Mouse (Mus musculus): ENCODE data around the gene Tsc22d3. TPM values are rescaled to one million over a fixed set of nuclear protein-coding genes. Genes with fewer than 3 reads are reported as not detected.

The Tsc22d3 gene
- 100 to 1,000 TPM; 154 to 316 (median 209) TPM for polyA plus RNA-seq (2017; shearing (Covaris generic))

DNA sequence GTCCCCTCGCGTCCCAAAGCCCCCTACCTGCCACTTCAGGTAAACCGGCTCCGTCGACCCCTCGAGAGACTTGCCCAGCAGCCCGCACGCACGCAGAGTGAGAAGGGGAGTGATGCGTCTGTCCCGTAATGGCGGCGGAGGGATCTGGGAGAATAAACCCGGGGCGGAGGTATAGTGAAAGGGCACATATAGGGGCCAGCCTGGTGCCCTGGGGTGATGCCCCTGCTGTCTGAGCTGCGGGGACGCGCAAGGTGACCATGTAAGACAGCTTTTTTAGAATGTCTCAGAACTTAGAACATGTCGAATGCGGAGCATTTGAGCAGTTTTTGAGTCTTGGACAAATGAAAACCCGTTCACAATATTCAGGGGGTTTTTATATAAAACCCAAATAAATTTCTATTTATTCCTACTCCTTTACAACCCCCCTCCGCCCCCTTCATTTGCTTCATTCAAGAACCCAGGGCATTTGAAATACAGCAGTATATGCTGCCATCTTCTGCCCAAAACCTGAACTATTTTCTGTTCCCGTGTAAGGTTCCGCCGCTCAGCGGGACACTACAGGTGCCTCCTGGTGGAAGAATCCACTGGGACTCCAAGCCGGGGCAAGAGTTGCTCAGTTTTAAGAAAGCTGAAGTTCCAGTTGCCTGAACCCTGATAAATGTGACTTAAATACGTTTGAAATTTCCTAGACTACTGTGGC lies at the start of gene Tsc22d3:
TSS of gene Tsc22d3 (minus strand) at position 250 of the 700 bp plus-strand sequence.
- ATAC-seq = peak; percentile 86

DNA sequence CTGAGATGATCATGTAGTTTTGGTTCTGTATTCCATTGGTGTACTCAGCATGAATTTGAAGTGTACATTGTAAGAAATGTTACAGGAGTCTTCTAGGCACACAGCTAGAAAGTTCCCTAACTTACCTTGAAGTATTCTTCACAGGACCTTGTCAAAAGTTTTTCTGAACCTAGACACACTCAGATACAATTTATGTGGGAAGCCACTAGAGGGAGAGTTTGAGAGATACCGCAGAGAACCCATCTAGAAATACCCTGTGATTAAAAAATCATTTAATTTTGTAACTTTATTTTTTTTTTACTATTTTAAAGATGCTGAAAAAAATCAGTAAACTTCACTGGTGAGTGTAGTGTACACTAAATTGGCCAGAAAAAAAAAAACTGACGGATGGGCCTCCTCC lies 39.1 kb upstream of the Tsc22d3 start:
- ATAC-seq = no peak

DNA sequence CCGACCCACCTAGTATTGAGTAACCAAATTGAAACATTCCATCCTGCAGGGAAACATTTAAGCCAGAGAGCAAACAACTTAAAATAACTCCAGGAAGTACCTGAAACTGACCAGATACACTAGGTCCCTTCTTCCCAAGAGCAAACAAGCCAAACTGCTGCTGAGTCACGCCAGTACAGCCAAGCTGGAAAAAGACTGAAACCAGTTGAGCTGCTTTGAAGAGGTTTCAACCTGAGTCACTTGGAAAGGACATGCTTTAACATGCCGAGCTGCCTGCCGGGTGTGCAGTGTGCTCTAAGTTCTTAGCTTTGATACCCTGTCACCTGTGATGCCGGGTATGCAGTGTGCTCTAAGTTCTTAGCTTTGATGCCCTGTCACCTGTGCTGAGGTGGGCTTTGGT lies 37.6 kb upstream of the Tsc22d3 start:
- no peak for ATAC-seq

DNA sequence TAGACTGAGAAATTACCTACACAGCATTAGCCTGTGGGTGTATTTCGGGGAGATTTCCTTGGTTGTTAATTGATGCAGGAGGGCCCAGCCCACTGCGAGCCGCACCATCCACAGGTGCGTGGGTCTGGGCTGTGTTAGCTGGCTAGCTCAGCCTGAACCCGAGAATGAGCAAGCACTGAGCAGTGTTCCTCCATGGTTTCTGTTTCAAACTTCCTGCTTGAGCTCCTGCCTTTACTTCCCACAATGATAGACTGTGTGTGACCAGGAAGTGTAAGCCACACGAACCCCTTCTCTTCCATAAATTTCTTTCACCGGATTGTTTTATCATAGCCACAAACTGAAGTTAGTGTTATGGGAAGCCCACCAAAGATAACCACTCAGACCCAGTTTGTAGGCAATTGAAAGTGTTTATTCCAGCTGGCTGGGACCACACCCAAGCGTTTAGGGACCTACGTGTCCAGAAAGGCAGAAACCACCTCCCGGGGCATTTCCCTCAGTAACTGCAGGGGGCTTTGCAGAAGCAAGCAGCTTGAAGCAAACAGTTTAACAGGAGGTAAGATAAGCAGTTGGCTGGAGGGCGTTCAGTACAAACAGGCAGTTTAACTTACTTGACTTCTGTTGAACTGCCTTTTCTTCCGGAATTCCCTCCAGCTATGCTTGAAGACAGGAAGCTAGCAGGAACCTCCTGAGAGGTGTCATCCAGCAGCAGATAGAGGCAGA lies 24.6 kb upstream of the Tsc22d3 start:
- ATAC-seq = no peak

DNA sequence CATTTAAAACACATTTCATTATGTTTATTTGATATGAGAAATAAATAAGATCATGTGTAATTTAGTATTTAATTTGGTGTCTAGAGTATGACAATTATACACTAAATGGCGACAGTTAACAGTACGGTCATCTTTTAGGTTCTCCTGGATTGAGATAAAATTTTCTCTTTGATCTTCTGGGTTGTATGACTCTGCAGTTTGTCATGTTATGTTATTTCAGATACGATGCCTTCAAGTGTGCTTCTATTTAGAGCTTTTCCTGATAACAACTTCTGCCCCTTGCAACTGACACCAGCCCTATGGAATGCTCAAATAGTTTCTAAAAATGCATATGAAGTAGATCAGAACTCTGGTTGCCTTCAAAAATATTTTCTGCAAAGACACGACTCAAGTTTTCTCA lies 9.5 kb upstream of the Tsc22d3 start:
- ATAC-seq = no peak

DNA sequence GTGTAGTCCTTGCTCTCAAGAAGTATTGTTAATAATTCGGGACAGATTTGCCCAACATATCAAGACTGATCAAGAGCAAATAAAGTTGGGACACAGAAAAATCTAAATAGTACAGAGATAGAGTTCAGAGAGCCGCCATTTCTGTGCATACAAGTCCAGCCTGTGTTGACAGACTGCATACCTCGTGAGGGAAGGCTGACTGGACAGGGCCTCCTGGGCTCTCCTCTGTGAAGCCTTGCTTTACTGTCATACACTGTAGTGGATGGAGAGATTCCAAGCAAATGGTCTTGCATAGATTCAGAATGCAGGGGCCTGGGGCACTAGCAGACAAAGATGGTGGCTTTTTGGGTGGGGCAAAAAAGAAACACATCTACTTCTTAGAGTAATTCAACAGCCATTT lies 1.4 kb upstream of the Tsc22d3 start:
- no peak for ATAC-seq

DNA sequence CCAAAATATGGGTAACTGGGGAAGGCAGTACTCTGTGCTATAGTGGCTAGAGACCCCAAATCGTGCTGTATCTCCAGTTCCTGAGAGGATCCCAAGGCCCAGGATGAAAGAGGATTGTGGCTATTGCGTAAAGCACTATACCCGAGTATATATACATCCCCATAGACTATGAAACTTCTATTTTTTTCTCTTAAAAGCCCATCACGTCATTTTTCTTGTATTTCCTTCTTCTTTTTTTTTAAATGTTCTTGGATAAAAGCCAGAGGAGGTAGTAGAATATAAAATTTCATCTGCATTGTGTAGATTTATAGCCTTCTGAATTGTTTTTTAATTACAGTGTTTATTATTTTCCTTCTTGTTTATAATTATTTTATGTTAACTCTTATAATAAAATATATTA lies 852 bp upstream of the Tsc22d3 start:
- ATAC-seq = no peak

DNA sequence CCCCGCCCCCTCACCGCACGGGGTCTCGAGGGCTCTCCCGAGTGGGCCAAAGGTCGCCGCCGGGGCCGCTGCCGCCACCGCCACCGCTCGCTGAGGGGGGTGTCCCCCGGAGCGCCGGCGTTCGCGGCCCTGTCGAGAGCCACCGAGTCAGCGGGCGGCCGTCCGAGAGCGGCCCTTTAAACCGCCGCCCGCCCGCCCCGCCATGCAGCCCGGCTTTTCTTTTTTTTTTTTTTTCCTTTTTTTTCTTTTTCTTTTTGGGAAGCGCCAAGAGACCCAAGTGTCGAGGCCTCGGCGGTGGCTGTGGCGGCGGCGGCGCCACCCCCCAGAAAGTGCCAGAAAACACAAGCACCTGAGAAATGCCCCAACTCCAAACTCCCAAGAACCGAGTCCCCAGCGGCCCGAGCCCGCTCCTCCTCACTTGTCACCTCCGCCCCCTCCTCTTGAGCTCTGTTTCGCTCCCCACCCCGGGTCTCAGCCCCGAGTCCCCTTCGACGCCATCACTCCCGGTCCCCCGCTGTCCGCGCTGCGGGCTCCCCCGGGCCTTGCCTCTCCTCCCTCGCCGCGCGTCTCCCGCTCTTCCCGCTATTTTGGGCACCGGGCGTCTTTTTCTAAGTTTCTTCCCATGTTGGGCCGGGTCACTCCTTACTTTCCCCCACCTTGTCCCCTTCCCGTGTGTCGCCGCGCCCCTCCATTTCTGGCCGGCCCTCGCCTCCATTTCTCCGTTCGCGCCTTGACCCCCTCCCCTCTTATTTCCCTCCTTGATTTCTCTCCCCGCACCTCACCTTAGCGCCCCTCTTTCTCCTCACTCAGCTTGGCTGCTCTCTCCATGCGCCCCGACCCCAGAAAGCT lies 674 bp downstream of the Tsc22d3 start:
- ATAC-seq = no peak

DNA sequence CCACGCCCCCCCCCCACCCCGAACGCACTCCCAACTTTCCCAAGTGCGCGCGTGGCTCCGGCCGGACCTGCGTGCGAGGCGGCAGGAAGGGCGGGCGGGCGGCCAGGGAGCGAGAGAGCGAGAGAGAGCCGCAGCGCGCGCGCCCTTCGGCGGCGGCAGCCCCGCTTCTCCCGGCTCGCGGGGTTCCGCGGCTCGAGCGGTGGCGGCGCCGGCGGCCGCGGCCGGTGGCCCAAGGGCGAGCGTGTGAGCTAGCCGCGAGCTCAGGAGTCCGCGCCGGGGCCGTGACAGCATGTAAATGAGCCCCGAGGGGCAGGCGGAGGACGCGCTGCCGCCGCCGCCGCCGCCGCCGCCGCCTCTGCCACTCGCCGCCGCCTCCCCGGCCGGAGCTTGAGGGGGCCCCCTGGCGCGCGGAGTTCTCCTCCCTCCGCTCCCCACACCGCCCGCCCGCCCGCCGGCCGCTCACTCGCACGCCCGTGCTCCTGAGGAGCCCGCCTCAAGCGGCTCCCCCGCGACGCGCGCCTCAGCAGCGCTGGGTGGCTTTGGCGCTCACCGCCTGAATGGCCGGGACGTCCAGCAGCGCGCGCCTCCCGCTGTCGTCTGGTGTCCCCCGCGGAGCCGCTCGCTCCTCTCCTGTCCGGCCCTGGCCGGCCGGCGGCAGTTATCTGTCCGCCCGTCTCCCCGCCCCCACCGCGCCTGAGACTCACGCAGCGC lies 1.5 kb downstream of the Tsc22d3 start:
- no peak for ATAC-seq

DNA sequence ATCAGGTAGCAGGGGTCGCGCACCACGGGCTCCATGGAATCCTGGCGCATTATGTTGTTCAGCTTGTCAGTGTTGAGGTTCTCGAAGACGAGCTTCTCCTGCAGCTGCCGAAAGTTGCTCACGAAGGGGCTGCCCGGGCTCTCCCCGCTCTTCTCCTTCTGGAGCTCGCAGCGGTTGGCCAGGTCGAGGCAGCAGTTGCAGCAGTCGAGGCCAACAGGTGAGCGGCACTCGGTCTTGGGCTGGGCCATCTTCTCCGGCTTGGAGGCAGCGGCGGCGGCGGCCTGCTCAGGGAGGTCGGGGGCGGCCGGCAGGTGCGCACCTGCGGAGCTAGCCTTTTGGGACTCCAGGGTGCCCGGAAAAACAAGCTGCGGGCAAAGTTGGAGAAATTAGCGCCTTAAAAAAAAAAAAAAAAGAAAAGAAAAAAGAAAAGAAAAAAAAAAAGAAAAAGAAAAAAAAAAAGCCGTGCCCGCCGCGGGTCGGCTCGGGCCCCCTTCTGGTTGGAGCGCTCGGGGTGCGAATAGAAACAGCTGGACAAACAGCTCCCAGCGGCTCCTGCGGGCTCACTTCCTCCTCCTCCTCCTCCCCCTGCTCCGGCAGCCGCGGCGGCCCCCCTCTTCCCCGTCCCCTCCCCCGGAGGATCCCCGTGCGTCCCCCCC lies 2.1 kb downstream of the Tsc22d3 start:
- ATAC-seq = no peak

DNA sequence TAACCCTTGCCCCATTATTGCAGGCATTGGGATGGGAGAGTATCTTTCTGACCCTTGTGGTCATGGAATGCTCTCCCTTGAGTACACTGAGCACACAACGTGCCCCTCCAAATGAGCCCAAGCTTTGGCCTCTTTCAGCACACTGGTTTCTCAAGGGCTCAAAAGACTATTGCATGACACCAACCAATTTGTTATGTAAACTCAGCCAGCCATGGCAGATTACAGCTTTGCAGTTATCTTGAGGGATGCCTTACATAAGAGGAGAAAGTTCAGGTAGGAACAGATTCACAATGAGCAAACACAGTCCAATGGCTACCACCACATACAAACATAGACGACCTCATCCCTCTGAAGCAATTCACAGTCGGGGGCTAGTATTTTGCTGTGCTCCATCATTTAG lies 9.3 kb downstream of the Tsc22d3 start:
- ATAC-seq = no peak

DNA sequence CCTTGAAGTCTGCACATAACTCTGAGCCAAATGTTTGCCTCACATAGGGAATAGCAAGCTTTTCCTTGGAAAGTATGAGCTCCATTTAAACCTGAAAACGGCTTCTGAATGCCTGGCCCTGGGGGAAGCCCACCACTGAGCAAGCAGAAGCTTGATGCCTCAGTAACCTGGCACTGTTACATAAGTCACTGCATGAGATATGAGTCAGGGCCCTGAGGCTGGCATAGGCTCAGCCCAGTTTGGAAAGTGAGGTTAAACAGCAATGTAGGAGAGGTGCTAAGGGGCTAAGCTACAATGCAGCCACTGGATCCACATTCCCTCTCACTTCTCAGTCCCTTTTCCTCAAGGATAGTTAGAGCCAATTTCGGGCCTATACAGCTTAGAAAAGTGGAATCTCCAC lies 10.3 kb downstream of the Tsc22d3 start:
- ATAC-seq = no peak

DNA sequence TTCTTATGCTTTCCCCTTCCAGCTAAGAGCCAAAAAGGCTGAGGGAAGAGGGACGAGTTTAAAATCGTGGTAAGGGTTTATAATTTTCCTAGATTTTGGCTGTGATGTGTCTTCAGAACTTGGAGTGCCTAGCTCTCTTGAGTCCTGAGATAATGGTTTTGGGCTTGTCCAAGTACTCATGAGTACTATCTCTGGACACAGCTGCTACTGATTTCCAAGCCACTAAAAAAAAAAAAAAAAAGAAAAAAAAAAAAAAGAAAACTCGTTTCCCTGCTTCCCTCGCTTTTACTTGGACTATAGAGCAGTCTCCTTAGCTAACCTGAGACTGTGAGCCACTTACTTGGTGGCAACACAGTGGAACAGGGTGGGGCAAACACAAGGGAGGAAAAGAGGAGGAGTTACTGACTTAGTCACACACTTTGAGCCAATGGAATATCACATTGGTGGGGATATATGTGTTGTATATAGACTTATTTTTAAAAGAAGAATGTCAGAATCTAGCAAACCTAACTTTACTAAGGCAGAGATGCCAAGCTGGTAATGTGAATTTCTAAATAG lies 11.2 kb downstream of the Tsc22d3 start:
- no peak for ATAC-seq

DNA sequence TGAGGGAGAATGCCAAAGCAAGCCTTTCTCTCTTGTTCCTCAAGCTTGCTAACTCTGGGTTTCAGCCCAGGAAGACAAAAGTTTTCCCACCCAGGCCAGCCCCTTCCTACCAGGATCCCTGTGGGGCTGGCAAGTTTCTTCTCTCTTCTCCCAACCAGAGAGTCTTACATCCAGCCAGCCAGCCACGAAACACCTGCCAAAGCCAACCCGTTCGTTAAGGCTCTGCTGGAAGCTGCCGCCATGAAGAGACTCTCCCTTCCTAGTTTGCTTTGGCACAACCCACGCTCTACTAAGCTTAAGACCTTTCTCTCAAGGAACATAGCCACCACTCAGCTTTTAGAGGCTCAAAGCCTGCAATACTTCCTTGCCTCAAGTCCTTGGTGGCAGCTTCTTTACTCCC lies 11.9 kb downstream of the Tsc22d3 start:
- no peak for ATAC-seq

DNA sequence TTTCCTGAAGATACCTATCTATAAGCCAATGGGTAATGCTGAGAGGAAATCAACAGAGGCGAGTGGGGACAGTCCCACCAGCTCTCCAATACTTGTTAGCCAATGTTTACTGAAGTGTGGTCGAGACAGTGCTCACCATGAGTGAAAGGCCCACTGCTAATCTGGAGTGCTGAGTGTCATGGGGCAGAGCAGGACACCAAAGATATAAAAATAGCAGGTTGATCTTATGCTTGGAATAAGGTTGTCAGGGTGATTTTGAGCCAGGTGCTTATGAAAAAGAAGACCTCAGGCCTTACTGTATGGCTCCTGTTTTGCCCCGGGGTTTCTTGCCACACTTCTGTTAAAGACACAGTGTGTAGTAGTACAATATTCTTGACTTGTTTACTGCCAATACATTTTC lies 20.0 kb downstream of the Tsc22d3 start:
- ATAC-seq = peak; percentile 21

DNA sequence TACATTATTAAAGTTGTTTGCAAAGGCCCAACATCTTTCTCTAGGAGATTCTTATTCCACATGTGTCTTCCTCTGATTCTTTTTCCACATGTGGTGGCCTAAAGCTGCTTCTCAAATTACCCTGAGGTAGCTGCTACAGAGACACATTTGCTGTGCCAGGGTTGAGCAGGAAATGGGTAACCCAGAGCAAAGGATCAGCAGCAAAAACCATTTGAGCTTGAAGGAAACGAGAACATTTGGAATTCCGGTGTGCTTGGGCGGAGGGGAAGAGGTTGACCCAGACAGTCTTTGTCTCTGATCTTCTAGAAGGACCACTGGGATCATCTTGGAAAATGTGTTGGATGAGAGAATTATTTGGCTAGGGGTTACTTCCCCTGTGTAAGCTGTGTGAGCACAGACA lies 24.8 kb downstream of the Tsc22d3 start:
- ATAC-seq = no peak

DNA sequence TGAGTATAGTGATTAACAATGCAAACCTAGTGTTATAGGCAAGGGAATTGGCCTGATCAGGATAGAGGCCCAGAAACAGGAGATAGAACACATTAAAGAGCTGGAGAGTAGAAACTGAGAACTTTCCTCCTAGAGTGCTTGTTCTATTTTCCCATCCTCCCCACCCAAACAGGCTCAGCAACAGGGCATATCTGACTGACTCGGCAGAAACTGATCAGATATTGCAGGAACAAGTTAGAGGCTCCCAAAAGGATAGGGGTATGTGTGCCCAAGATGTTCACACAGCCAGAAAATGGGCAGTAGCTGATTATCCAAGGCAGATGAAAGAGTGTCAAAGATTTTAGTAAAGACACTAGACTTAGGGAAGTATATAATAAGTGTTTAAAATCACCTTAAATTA lies 25.3 kb downstream of the Tsc22d3 start:
- ATAC-seq = no peak

DNA sequence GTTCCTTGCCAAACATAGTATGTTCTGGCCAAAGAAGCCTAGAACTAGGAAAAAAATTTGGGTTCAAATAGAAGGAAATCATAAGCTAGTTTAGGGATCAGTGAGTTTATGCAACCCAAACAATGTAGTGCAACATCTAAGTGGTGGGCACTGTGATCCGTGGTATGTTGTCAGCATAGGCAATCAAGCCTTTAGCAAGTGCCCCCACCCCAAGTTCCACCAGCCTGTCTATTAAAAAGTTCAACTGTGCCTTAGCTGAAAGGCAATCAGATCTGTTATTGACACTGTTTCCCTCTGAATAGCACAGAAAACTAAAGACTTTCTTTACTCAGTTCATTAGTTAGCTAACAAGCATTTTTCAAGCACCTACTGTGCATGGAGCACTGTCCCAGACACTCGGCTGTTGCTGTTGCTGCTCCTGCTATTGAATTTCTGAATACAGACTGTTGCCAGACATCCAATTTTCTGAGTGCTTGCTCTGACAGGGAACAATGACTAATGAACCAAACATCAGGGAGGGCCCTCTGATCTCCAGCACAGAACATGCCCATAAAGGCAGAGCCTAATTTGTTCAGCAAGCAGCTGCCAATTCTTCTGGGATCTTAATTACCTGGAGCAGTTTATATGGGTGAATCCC lies 27.6 kb downstream of the Tsc22d3 start:
- no peak for ATAC-seq

DNA sequence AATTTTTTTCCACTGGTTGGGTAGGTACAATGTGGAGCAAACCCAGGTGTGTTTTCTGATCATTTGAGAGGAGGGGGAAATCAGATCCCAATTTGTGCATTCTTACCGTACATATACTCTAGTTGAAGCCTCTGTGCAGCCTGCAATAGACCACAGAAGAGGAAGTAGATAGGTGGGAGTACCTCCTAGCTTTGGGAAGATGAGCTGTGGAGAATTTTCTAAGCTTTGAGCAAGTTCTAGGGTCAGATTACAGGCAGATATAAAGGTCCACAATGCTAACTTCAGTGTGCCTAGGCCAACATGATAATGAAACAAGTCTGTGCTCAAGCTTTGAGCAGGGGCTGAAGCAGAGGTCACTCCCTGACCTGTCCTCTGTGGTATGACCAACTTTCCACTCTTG lies 30.9 kb downstream of the Tsc22d3 start:
- ATAC-seq = no peak

DNA sequence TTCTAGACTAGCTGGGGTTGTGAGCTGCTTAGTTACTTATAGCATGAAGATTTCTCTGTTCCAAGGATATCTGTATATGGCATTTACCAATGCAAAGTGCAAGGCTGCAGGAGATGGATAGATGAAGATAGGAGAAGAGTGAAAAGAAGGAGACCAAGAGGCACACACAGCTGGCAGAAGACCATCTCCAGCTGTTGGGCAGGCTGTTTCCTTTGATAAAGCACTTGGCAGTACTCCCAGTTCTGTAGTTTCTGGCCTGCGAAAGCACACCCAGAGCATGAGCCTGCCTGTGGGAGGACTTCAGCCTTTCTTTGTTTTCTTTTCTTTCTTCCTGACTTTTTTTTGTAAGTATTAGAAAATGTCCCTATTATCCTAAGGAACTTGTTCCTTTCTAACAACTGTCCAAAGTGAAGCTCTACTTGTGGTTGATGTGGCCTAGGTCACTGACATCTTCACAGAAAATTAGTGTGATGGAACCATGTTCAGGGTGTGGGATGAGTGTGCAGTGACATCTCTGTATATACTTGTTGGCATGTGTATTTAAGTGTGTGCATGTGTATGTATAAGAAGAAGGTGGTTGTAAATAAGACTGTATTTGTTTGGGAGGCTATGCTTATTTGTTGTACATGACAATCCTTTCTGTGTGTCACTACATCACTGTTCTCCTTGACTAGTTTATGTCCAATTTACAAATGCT lies 32.6 kb downstream of the Tsc22d3 start:
- ATAC-seq = no peak

DNA sequence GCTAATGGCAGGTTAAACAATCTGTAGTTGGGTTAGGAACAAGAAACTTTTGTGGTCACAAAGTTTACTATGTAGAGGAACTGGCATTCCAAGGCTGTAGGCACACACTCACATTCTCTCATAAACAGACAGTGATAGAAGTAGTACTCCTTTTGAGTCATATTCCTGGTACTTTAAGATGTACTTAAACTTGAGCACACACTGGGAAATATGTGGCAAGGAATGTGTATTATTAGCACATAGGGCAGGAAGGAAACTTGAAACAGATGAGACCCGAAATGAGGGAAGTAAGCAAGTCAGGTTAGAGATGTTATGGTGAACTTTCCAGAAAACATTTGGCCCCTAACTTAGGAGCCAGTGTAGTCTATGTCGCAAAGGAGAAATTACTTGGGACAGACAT lies 34.7 kb downstream of the Tsc22d3 start:
- no peak for ATAC-seq

Measured in inflammation-experienced regulatory T-cells, adult 6 months (primary cell).